Mouse (Mus musculus) heart, embryonic 16.5 days (tissue): ENCODE results near the gene Tnks2. TPM values are rescaled to one million over a fixed set of nuclear protein-coding genes. Genes with fewer than 3 reads are reported as not detected.
"Not testable (repeated sequence)": the region's sequence is repeated elsewhere in the genome, so short reads cannot be mapped to it uniquely, and the experiment has no call there.

Source experiments
- ATAC-seq: fragments of 200-750 bp; cut with Nextera tagmentation; replicated peaks from 2 replicates; pipeline ENCODE4 v1.8.0; 2017; ENCODE audit warnings: moderate number of reproducible peaks; ENCODE audit not compliant: insufficient read depth, low FRiP score; ENCODE audit errors: extremely low read depth
- H3K27ac ChIP-seq: fragments of 300-500 bp; sonication (generic); 2 replicates; pipeline ENCODE4 v1.5.1; 2014; ENCODE audit warnings: mild to moderate bottlenecking, low read length, control low read depth, moderate library complexity
- H3K27me3 ChIP-seq: fragments of 300-500 bp; sonication (generic); 2 replicates; pipeline ENCODE4 v1.6.1; 2014; ENCODE audit warnings: low read length, mixed read lengths; ENCODE audit not compliant: control insufficient read depth, insufficient read depth
- H3K36me3 ChIP-seq: fragments of 300-500 bp; sonication (generic); 2 replicates; pipeline ENCODE4 v1.6.1; 2014; ENCODE audit not compliant: control insufficient read depth, insufficient read depth
- H3K4me1 ChIP-seq: fragments of 300-500 bp; sonication (generic); 2 replicates; pipeline ENCODE4 v1.6.1; 2014; ENCODE audit warnings: low read length, mixed read lengths; ENCODE audit not compliant: control insufficient read depth, insufficient read depth
- H3K4me2 ChIP-seq: fragments of 300-500 bp; sonication (generic); 2 replicates; pipeline ENCODE4 v1.6.1; 2014; ENCODE audit warnings: low read depth, mild to moderate bottlenecking, control low read depth, low read length
- H3K4me3 ChIP-seq: fragments of 300-500 bp; sonication (generic); 2 replicates; pipeline ENCODE4 v1.5.1; 2014; ENCODE audit warnings: mild to moderate bottlenecking, control low read depth, low read length
- H3K9ac ChIP-seq: fragments of 300-500 bp; sonication (generic); 2 replicates; pipeline ENCODE4 v1.6.1; 2014; ENCODE audit warnings: low read length, control low read depth
- H3K9me3 ChIP-seq: fragments of 300-500 bp; sonication (generic); replicated peaks from 2 replicates; pipeline ENCODE4 v1.6.1; 2016; ENCODE audit warnings: low read length; ENCODE audit not compliant: control insufficient read depth
- WGBS: fragments of 180-500 bp; shearing (Covaris S2); extraction: QIAGEN DNeasy Blood & Tissue Kit; methylation state at CpG from one replicate; pipeline ENCODE4 v1.1.7; 2014; 5-methylcytosine and 5-hydroxymethylcytosine counted together
- polyA plus RNA-seq: library from polyadenylated mRNA; unstranded; fragments of >200 nt; fragmentation: Nextera tagmentation; extraction: Ambion mirVana; gene quantifications from 2 replicates; pipeline ENCODE4 v1.2.1, GENCODE M21; 2015

Tnks2 gene
- polyA plus RNA-seq, 1 experiment from 2014 or later, result 25.8 TPM

GRCm38 (mm10) chr19:36819199-36819598 is 14.8 kb upstream of the Tnks2 start:
- WGBS, result 75% methylated on average over 6 of the region's 6 CpGs
- Histone ChIP-seq H3K36me3 (no peaks in the 10 kb centered on the region), H3K4me2 (no peak overlapping the region), H3K4me1 (0 out of 2 replicates have a peak, but pooled peaks cover 5% of the 10 kb centered on the region), H3K27me3 (no peaks in the 10 kb centered on the region), H3K27ac (peak overlapping the region; percentile 48), H3K9me3 (no peaks in the 10 kb centered on the region), H3K4me3 (no peak overlapping the region), H3K9ac (no peak overlapping the region)
- no peak for ATAC-seq

- 75% methylated on average over 4 of the region's 4 CpGs for WGBS
- no peak for ATAC-seq
- Histone ChIP-seq H3K27me3 (no peaks in the 10 kb centered on the region), H3K9me3 (no peaks in the 10 kb centered on the region), H3K9ac (no peak overlapping the region), H3K4me2 (no peak overlapping the region), H3K4me3 (no peak overlapping the region), H3K4me1 (0 out of 2 replicates have a peak, but pooled peaks cover 5% of the 10 kb centered on the region), H3K27ac (no peak overlapping the region), H3K36me3 (no peaks in the 10 kb centered on the region)
Observed at GRCm38 (mm10) chr19:36820469-36820868, 13.6 kb upstream of the Tnks2 start.

- not testable (repeated sequence) for H3K27ac ChIP-seq, H3K9ac ChIP-seq
Observed at GRCm38 (mm10) chr19:36821301-36821700, 12.7 kb upstream of the Tnks2 start.

GRCm38 (mm10) chr19:36822701-36823100 is 11.3 kb upstream of the Tnks2 start:
- Histone ChIP-seq H3K4me2 (no peak overlapping the region), H3K36me3 (no peaks in the 10 kb centered on the region), H3K4me3 (no peak overlapping the region), H3K4me1 (0 out of 2 replicates have a peak, but pooled peaks cover 5% of the 10 kb centered on the region), H3K27me3 (no peaks in the 10 kb centered on the region), H3K9me3 (no peaks in the 10 kb centered on the region), H3K9ac (no peak overlapping the region), H3K27ac (no peak overlapping the region)
- WGBS, result 89% methylated on average over 4 of the region's 4 CpGs
- ATAC-seq, result no peak

More at GRCm38 (mm10) chr19:36821301-36821700, 12.7 kb upstream of the Tnks2 start:
- H3K36me3 ChIP-seq, H3K9me3 ChIP-seq, H3K4me2 ChIP-seq, H3K4me3 ChIP-seq, H3K27me3 ChIP-seq, ATAC-seq, H3K4me1 ChIP-seq: not testable (repeated sequence)
- 67% methylated on average over 6 of the region's 6 CpGs for WGBS

- H3K27ac ChIP-seq, result no peak overlapping the region
- H3K4me3 ChIP-seq, result no peak overlapping the region
- H3K9me3 ChIP-seq, result no peaks in the 10 kb centered on the region
- ATAC-seq, result no peak
- H3K4me2 ChIP-seq, result no peak overlapping the region
- H3K4me1 ChIP-seq, result no peaks in the 10 kb centered on the region
- 90% methylated on average over 5 of the region's 5 CpGs for WGBS
- no peaks in the 10 kb centered on the region for H3K27me3 ChIP-seq
- H3K36me3 ChIP-seq, result no peaks in the 10 kb centered on the region
- no peak overlapping the region for H3K9ac ChIP-seq
Observed at GRCm38 (mm10) chr19:36827650-36828049, 6.4 kb upstream of the Tnks2 start.

- Histone ChIP-seq H3K27ac (no peak overlapping the region), H3K36me3 (no peaks in the 10 kb centered on the region), H3K9me3 (no peaks in the 10 kb centered on the region), H3K27me3 (no peaks in the 10 kb centered on the region), H3K4me3 (no peak overlapping the region), H3K4me1 (0 out of 2 replicates have a peak, but pooled peaks cover 2% of the 10 kb centered on the region), H3K9ac (no peak overlapping the region), H3K4me2 (no peak overlapping the region)
- no peak for ATAC-seq
- WGBS, result 48% methylated on average over 8 of the region's 8 CpGs
Observed at GRCm38 (mm10) chr19:36828322-36828721, 5.7 kb upstream of the Tnks2 start.

- Histone ChIP-seq H3K4me1 (peaks cover 12% of the 10 kb centered on the region), H3K9ac (peak overlapping the region; percentile 87), H3K9me3 (no peaks in the 10 kb centered on the region), H3K4me3 (peak overlapping the region; percentile 71), H3K27ac (peak overlapping the region; percentile 97), H3K27me3 (no peaks in the 10 kb centered on the region), H3K4me2 (peak overlapping the region; percentile 76), H3K36me3 (0 out of 2 replicates have a peak, but pooled peaks cover under 1% of the 10 kb centered on the region)
- WGBS, result 11% methylated on average over 19 of the region's 19 CpGs
- ATAC-seq, result no peak
Observed at GRCm38 (mm10) chr19:36832951-36833787, 863 bp upstream of the Tnks2 start.

- peaks cover 12% of the 10 kb centered on the region for H3K4me1 ChIP-seq
- WGBS, result under 1% methylated on average over 62 of the region's 62 CpGs
- peak overlapping the region; percentile 89 for H3K4me2 ChIP-seq
- peak; percentile 53 for ATAC-seq
- peak overlapping the region; percentile 71 for H3K4me3 ChIP-seq
- H3K27me3 ChIP-seq, result no peaks in the 10 kb centered on the region
- 0 out of 2 replicates have a peak, but pooled peaks cover 3% of the 10 kb centered on the region for H3K36me3 ChIP-seq
- H3K9me3 ChIP-seq, result no peaks in the 10 kb centered on the region
- H3K9ac ChIP-seq, result peak overlapping the region; percentile 87
- H3K27ac ChIP-seq, result peak overlapping the region; percentile 97
Observed at GRCm38 (mm10) chr19:36834532-36835431, 750 bp downstream of the Tnks2 start.
